Mouse (Mus musculus) spleen, embryonic (tissue): Measurements from ENCODE around the gene Arhgap29.

Experiments
- CTCF ChIA-PET: fragments of 350-600 bp; sonication (Branson Sonifier 250); formaldehyde crosslinking; loops from one replicate; lab custom pipeline; 2022; lab: Charles Lee

Arhgap29 gene

GRCm38 (mm10) chr3:122009818-122010217 lies 57.5 kb downstream of the Arhgap29 start:
- CTCF ChIA-PET = no interaction called here

- CTCF ChIA-PET = no interaction called here
Observed at GRCm38 (mm10) chr3:122010292-122010691, 58.0 kb downstream of the Arhgap29 start.

- CTCF ChIA-PET = no interaction called here
Observed at GRCm38 (mm10) chr3:122012464-122012863, 60.1 kb downstream of the Arhgap29 start.

- CTCF ChIA-PET = no interaction called here
Observed at GRCm38 (mm10) chr3:122018421-122018820, 66.1 kb downstream of the Arhgap29 start.

- CTCF ChIA-PET = no interaction called here
Observed at GRCm38 (mm10) chr3:122019159-122019558, 66.8 kb downstream of the Arhgap29 start.

- CTCF ChIA-PET = no interaction called here
Observed at GRCm38 (mm10) chr3:122021029-122021652, 68.8 kb downstream of the Arhgap29 start.

GRCm38 (mm10) chr3:122022355-122022754 lies 70.0 kb downstream of the Arhgap29 start:
- CTCF ChIA-PET = no interaction called here

- CTCF ChIA-PET = no interaction called here
Observed at GRCm38 (mm10) chr3:122026676-122027075, 74.3 kb downstream of the Arhgap29 start.

- CTCF ChIA-PET = no interaction called here
Observed at GRCm38 (mm10) chr3:122027776-122028175, 75.4 kb downstream of the Arhgap29 start.

- CTCF ChIA-PET = no interaction called here
Observed at GRCm38 (mm10) chr3:122033248-122033837, 81.0 kb downstream of the Arhgap29 start.

GRCm38 (mm10) chr3:122034240-122034639 lies 81.9 kb downstream of the Arhgap29 start:
- CTCF ChIA-PET = no interaction called here

- CTCF ChIA-PET = no interaction called here
Observed at GRCm38 (mm10) chr3:122035092-122035491, 82.8 kb downstream of the Arhgap29 start.

GRCm38 (mm10) chr3:122040522-122040921 lies 88.2 kb downstream of the Arhgap29 start:
- CTCF ChIA-PET = no interaction called here

GRCm38 (mm10) chr3:122043102-122043501 lies 90.8 kb downstream of the Arhgap29 start:
- CTCF ChIA-PET = no interaction called here

GRCm38 (mm10) chr3:122043799-122044547 lies 91.6 kb downstream of the Arhgap29 start, which contains the start of gene Abca4:
TSS of gene Abca4 (plus strand) at chr3:122044443.
- CTCF ChIA-PET = no interaction called here

- CTCF ChIA-PET = no interaction called here
Observed at GRCm38 (mm10) chr3:122046187-122046620, 93.9 kb downstream of the Arhgap29 start.

- CTCF ChIA-PET = no interaction called here
Observed at GRCm38 (mm10) chr3:122047402-122047801, 95.1 kb downstream of the Arhgap29 start.

GRCm38 (mm10) chr3:122047921-122048861 lies 95.8 kb downstream of the Arhgap29 start:
- CTCF ChIA-PET = no interaction called here

GRCm38 (mm10) chr3:122049158-122049557 lies 96.8 kb downstream of the Arhgap29 start:
- CTCF ChIA-PET = no interaction called here

- CTCF ChIA-PET = no interaction called here
Observed at GRCm38 (mm10) chr3:122058439-122059198, 106.3 kb downstream of the Arhgap29 start.

- CTCF ChIA-PET = no interaction called here
Observed at GRCm38 (mm10) chr3:122062586-122062985, 110.2 kb downstream of the Arhgap29 start.
